Mouse (Mus musculus) testis, adult 2 months (tissue): ENCODE measurements at regions not wholly inside any gene's neighbourhood (a gene's known extent, or its start where the extent isn't known, plus 50 kb on each side); places are given as distances from the start of the nearest gene placed in this dataset.

Source experiments
- CTCF ChIP-seq: fragments of 200-500 bp; IDR thresholded peaks from 2 replicates; pipeline ENCODE4 v1.5.1; 2012; ENCODE audit warnings: low read depth, mild to moderate bottlenecking, inconsistent platforms, low read length, moderate library complexity; ENCODE audit not compliant: control insufficient read depth, insufficient read depth, insufficient replicate concordance
- POLR2A ChIP-seq: fragments of 200-500 bp; IDR thresholded peaks from 2 replicates; pipeline ENCODE4 v1.6.1; 2012; ENCODE audit warnings: low read depth, mild to moderate bottlenecking, inconsistent platforms, low read length, moderate library complexity; ENCODE audit not compliant: control insufficient read depth

- TF ChIP-seq CTCF = no peak
- TF ChIP-seq POLR2A = no peak
Observed at GRCm38 (mm10) chr4:54026919-54027318, 201.1 kb downstream of the Tmem38b start.
